Mouse (Mus musculus) kidney, embryonic 15.5 days (tissue): ENCODE measurements at regions not wholly inside any gene's neighbourhood (a gene's known extent, or its start where the extent isn't known, plus 50 kb on each side); places are given as distances from the start of the nearest gene placed in this dataset.
A peak's percentile ranks its signal among the peaks of the same experiment; 100 is the strongest.

Source experiments
- ATAC-seq: fragments of 200-750 bp; cut with Nextera tagmentation; replicated peaks from 2 replicates; pipeline ENCODE4 v1.8.0; 2017; ENCODE audit warnings: moderate TSS enrichment; ENCODE audit not compliant: low FRiP score
- H3K27ac ChIP-seq: fragments of 300-500 bp; sonication (generic); 2 replicates; pipeline ENCODE4 v1.5.1; 2015; ENCODE audit warnings: mild to moderate bottlenecking, inconsistent platforms
- H3K27me3 ChIP-seq: fragments of 300-500 bp; sonication (generic); 2 replicates; pipeline ENCODE4 v1.6.1; 2015; ENCODE audit warnings: inconsistent platforms
- H3K36me3 ChIP-seq: fragments of 300-500 bp; sonication (generic); 2 replicates; pipeline ENCODE4 v1.6.1; 2015; ENCODE audit warnings: inconsistent platforms
- H3K4me1 ChIP-seq: fragments of 300-500 bp; sonication (generic); 2 replicates; pipeline ENCODE4 v1.6.1; 2015; ENCODE audit warnings: inconsistent platforms
- H3K4me2 ChIP-seq: fragments of 300-500 bp; sonication (generic); 2 replicates; pipeline ENCODE4 v1.6.1; 2015; ENCODE audit warnings: moderate library complexity, mild to moderate bottlenecking, inconsistent platforms
- H3K4me3 ChIP-seq: fragments of 300-500 bp; sonication (generic); replicated peaks from 2 replicates; pipeline ENCODE4 v1.5.1; 2015; ENCODE audit warnings: mild to moderate bottlenecking, inconsistent platforms
- H3K9ac ChIP-seq: fragments of 300-500 bp; sonication (generic); 2 replicates; pipeline ENCODE4 v1.6.1; 2015; ENCODE audit warnings: mild to moderate bottlenecking, inconsistent platforms
- H3K9me3 ChIP-seq: fragments of 300-500 bp; sonication (generic); replicated peaks from 2 replicates; pipeline ENCODE4 v1.6.1; 2016; ENCODE audit warnings: inconsistent platforms
- whole genome bisulfite sequencing: fragments of 180-500 bp; shearing (Covaris S2); methylation state at CpG from one replicate; pipeline ENCODE4 v1.1.7; 2015; ENCODE audit warnings: mixed read lengths; 5-methylcytosine and 5-hydroxymethylcytosine counted together

GRCm38 (mm10) chr4:7581220-7581916 lies 657.5 kb downstream of the Car8 start:
- Histone ChIP-seq H3K27ac (no peak overlapping the region), H3K27me3 (no peaks in the 10 kb centered on the region), H3K4me3 (no peak overlapping the region), H3K9me3 (no peaks in the 10 kb centered on the region), H3K36me3 (no peaks in the 10 kb centered on the region), H3K9ac (no peak overlapping the region), H3K4me2 (no peak overlapping the region), H3K4me1 (no peaks in the 10 kb centered on the region)
- ATAC-seq = no peak
- WGBS = 75% methylated on average over 8 of the region's 8 CpGs

GRCm38 (mm10) chr4:7580554-7581219 lies 658.2 kb downstream of the Car8 start:
- WGBS = 71% methylated on average over 10 of the region's 10 CpGs
- no peak overlapping the region for H3K9ac ChIP-seq
- no peak overlapping the region for H3K27ac ChIP-seq
- H3K4me3 ChIP-seq = no peak overlapping the region
- no peaks in the 10 kb centered on the region for H3K9me3 ChIP-seq
- H3K4me1 ChIP-seq = no peaks in the 10 kb centered on the region
- no peaks in the 10 kb centered on the region for H3K27me3 ChIP-seq
- H3K4me2 ChIP-seq = no peak overlapping the region
- H3K36me3 ChIP-seq = no peaks in the 10 kb centered on the region
- no peak for ATAC-seq

- Histone ChIP-seq H3K36me3 (no peaks in the 10 kb centered on the region), H3K4me1 (no peaks in the 10 kb centered on the region), H3K9ac (no peak overlapping the region), H3K27ac (no peak overlapping the region), H3K27me3 (no peaks in the 10 kb centered on the region), H3K9me3 (no peaks in the 10 kb centered on the region), H3K4me2 (no peak overlapping the region), H3K4me3 (no peak overlapping the region)
- 55% methylated on average over 2 of the region's 2 CpGs for WGBS
- no peak for ATAC-seq
Observed at GRCm38 (mm10) chr4:7574011-7574410, 664.8 kb downstream of the Car8 start.

- Histone ChIP-seq H3K27ac (no peak overlapping the region), H3K9me3 (no peaks in the 10 kb centered on the region), H3K9ac (no peak overlapping the region), H3K4me3 (no peak overlapping the region), H3K4me1 (no peaks in the 10 kb centered on the region), H3K27me3 (no peaks in the 10 kb centered on the region), H3K4me2 (no peak overlapping the region), H3K36me3 (no peaks in the 10 kb centered on the region)
- no peak for ATAC-seq
- WGBS = 59% methylated on average over 6 of the region's 6 CpGs
Observed at GRCm38 (mm10) chr4:7567687-7568393, 671.0 kb downstream of the Car8 start.

- no peak overlapping the region for H3K27ac ChIP-seq
- no peaks in the 10 kb centered on the region for H3K36me3 ChIP-seq
- ATAC-seq = peak; percentile 33; the same call in 1 of the 2 replicates
- H3K4me1 ChIP-seq = no peaks in the 10 kb centered on the region
- 40% methylated on average over 7 of the region's 7 CpGs for WGBS
- no peak overlapping the region for H3K9ac ChIP-seq
- H3K4me3 ChIP-seq = no peak overlapping the region
- no peak overlapping the region for H3K4me2 ChIP-seq
- no peaks in the 10 kb centered on the region for H3K9me3 ChIP-seq
- no peaks in the 10 kb centered on the region for H3K27me3 ChIP-seq
Observed at GRCm38 (mm10) chr4:7559867-7560832, 678.7 kb downstream of the Car8 start.

GRCm38 (mm10) chr4:7558721-7559120 lies 680.1 kb downstream of the Car8 start:
- H3K27ac ChIP-seq = no peak overlapping the region
- ATAC-seq = no peak

GRCm38 (mm10) chr4:7534301-7534700 lies 704.5 kb downstream of the Car8 start:
- WGBS = 93% methylated on average over 4 of the region's 4 CpGs
- no peaks in the 10 kb centered on the region for H3K27me3 ChIP-seq
- no peak overlapping the region for H3K4me2 ChIP-seq
- no peak overlapping the region for H3K27ac ChIP-seq
- no peak overlapping the region for H3K4me3 ChIP-seq
- no peaks in the 10 kb centered on the region for H3K9me3 ChIP-seq
- H3K4me1 ChIP-seq = no peaks in the 10 kb centered on the region
- no peak overlapping the region for H3K9ac ChIP-seq
- H3K36me3 ChIP-seq = no peaks in the 10 kb centered on the region
- ATAC-seq = no peak

More at GRCm38 (mm10) chr4:7558721-7559120, 680.1 kb downstream of the Car8 start:
- H3K27me3 ChIP-seq = no peaks in the 10 kb centered on the region
- no peak overlapping the region for H3K4me2 ChIP-seq
- H3K9ac ChIP-seq = no peak overlapping the region
- H3K36me3 ChIP-seq = no peaks in the 10 kb centered on the region
- H3K4me3 ChIP-seq = no peak overlapping the region
- WGBS = 67% methylated on average over 2 of the region's 2 CpGs
- H3K4me1 ChIP-seq = no peaks in the 10 kb centered on the region
- no peaks in the 10 kb centered on the region for H3K9me3 ChIP-seq

- H3K4me2 ChIP-seq = no peak overlapping the region
- H3K27me3 ChIP-seq = no peaks in the 10 kb centered on the region
- H3K9me3 ChIP-seq = no peaks in the 10 kb centered on the region
- no peak for ATAC-seq
- H3K4me1 ChIP-seq = no peaks in the 10 kb centered on the region
- 77% methylated on average over 2 of the region's 2 CpGs for WGBS
- no peak overlapping the region for H3K9ac ChIP-seq
- no peaks in the 10 kb centered on the region for H3K36me3 ChIP-seq
- no peak overlapping the region for H3K4me3 ChIP-seq
- no peak overlapping the region for H3K27ac ChIP-seq
Observed at GRCm38 (mm10) chr4:7527718-7528117, 711.1 kb downstream of the Car8 start.

GRCm38 (mm10) chr4:7513081-7513480 lies 725.8 kb downstream of the Car8 start:
- WGBS = 80% methylated on average over 1 of the region's 1 CpGs

GRCm38 (mm10) chr4:7485552-7485951 lies 753.3 kb downstream of the Car8 start:
- Histone ChIP-seq H3K4me1 (no peaks in the 10 kb centered on the region), H3K9me3 (no peaks in the 10 kb centered on the region), H3K4me3 (no peak overlapping the region), H3K4me2 (no peak overlapping the region), H3K9ac (no peak overlapping the region), H3K36me3 (no peaks in the 10 kb centered on the region), H3K27ac (no peak overlapping the region), H3K27me3 (no peaks in the 10 kb centered on the region)
- no peak for ATAC-seq

More at GRCm38 (mm10) chr4:7513081-7513480, 725.8 kb downstream of the Car8 start:
- no peak overlapping the region for H3K9ac ChIP-seq
- no peak overlapping the region for H3K4me2 ChIP-seq
- no peaks in the 10 kb centered on the region for H3K9me3 ChIP-seq
- no peak for ATAC-seq
- no peaks in the 10 kb centered on the region for H3K4me1 ChIP-seq
- H3K27ac ChIP-seq = no peak overlapping the region
- H3K27me3 ChIP-seq = no peaks in the 10 kb centered on the region
- H3K4me3 ChIP-seq = no peak overlapping the region
- H3K36me3 ChIP-seq = no peaks in the 10 kb centered on the region

- no peak for ATAC-seq
Observed at GRCm38 (mm10) chr4:7455130-7455529, 783.7 kb downstream of the Car8 start.

More at GRCm38 (mm10) chr4:7455130-7455529, 783.7 kb downstream of the Car8 start:
- no peak overlapping the region for H3K4me3 ChIP-seq
- H3K9me3 ChIP-seq = no peaks in the 10 kb centered on the region
- WGBS = 8% methylated on average over 9 of the region's 9 CpGs
- no peaks in the 10 kb centered on the region for H3K27me3 ChIP-seq
- no peaks in the 10 kb centered on the region for H3K4me1 ChIP-seq
- H3K4me2 ChIP-seq = peak overlapping the region; percentile 23; the same call in 1 of the 2 replicates
- no peak overlapping the region for H3K9ac ChIP-seq
- no peak overlapping the region for H3K27ac ChIP-seq
- no peaks in the 10 kb centered on the region for H3K36me3 ChIP-seq
